Mouse (Mus musculus): Measurements from ENCODE around the gene 5730480H06Rik. TPM values are rescaled to one million over a fixed set of nuclear protein-coding genes. Genes with fewer than 3 reads are reported as not detected.

5730480H06Rik gene
- total RNA-seq (2015; ENCODE audit: low replicate concordance) (15.1 and 17.6 TPM in 2 replicates), total RNA-seq (2017; ENCODE audit: low replicate concordance) (3.9 TPM in 2 replicates)

DNA sequence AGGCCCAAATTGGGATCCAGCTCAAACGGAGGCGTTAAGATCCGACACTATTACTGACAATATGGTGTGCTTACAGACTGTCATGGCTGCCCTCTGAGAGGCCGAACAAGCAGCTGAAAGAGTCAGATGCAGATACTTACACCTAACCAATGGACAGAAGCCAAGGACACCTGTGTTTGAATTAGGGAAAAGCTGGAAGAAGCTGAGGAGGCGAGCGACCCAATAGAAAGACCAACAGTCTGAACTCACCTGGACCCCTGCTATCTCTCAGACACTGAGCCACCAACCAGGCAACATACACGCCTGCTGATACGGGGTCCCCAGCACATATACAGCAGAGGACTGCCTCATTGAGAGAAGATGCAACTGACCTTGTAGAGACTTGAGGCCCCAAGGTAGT is at the start of gene 5730480H06Rik:
5730480H06Rik (plus strand) TSS at position 301 of the 400 bp plus-strand sequence.
- no peak for ATAC-seq (replicated peaks; ENCODE audit: low FRiP score, poor library complexity, severe bottlenecking)

DNA sequence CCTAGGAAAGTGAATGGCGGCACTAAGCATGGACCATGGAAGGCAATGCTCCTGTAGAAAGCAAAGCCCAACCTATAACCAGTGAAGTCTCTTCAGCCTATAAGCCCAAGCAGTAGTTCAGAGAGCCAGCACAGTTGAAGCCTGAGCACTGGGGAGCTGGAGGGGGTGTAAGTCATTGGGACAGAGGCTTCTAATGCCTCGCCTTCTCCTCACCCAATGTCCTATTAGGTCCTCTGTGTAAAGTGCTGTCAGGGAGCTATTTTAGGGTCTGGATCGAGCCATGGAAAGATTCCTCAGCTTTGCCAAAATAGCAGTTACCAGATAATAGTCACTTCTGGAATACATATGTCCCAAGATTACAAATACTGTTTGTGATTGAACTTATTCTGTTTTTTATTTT is 26.6 kb upstream of the 5730480H06Rik start:
- ATAC-seq (replicated peaks; ENCODE audit: low FRiP score, poor library complexity, severe bottlenecking) = no peak

DNA sequence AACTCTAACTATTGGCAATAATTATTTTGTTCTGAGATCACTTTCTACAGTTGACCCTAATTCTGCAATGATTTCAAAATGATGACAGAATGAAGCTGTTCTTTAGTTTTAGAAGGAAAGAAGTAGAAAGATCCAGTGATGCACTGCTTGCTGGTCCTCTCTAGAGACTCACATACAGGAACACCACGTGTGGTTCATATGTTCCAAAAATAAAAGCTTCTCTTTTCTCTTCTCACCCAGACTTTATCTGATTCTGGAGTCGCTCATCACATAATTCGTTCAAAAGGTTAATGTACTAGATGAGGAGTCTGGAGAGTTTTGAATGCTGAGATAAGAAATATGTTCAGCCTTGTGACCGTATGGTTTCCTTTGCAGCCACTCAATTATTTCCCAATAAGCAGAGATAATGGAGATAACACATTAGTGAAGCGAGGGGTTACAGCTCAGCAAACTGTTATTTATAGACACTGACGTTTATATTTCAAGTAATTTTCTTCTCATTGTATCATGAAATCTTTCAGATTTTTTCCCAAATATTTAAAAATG is 12.6 kb upstream of the 5730480H06Rik start:
- ATAC-seq (replicated peaks; ENCODE audit: low FRiP score, poor library complexity, severe bottlenecking) = no peak

DNA sequence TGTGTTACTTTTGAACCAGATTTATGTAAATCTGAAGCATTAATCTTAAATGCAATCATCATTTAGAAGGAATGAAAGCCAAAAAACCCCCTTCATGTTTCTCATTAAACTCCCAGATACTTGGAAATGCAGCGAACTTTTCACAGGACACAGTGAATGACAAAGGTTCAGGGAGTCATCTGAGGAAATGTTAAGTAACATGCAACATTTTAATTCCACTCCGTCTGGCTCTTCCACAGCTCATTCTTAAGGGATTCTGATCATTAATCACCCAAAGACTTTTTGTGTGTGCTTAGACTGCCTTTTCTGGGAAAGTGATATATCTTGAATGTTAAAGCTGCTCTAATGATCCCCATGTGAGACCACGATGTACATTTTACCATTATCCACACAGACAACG is 7.2 kb upstream of the 5730480H06Rik start:
- ATAC-seq (replicated peaks; ENCODE audit: low FRiP score, poor library complexity, severe bottlenecking) = no peak

DNA sequence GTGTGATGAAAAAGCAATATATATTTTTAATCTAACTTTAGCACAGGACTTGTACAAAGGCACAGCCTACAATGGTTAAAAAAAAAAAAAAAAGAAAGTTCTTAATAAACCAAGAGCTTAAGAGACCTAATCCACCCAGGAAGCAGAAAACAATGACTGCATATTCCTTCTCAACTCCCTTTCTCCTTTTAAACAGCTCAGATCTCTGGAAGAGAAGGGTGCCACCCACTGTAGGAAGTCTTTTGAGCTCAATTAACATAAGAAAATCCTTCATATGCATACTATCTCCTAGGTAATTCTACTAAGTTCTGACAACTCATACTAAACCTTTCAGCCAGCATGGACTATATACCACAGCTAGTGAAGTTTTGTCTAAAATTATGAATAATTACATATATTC is 1.5 kb upstream of the 5730480H06Rik start:
- ATAC-seq (replicated peaks; ENCODE audit: low FRiP score, poor library complexity, severe bottlenecking) = no peak

DNA sequence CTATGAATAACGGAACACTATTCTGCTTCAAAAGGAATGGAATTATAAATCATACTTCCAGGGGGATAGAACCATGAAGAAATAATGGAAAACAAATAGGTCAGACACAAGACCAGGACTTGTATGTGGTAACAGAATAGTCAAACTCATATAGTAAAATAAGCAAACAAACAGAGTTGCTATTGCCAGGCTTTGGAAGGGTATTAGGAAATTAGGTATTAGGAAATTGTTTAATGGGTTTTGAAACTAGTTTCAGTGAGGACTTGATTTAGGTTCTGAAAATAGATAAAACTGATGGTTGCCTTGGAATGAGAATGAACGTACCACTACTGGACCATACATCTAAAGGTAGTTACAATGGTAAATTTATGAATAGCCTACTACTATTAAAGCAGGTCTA is 2.0 kb downstream of the 5730480H06Rik start:
- ATAC-seq (replicated peaks; ENCODE audit: low FRiP score, poor library complexity, severe bottlenecking) = no peak

DNA sequence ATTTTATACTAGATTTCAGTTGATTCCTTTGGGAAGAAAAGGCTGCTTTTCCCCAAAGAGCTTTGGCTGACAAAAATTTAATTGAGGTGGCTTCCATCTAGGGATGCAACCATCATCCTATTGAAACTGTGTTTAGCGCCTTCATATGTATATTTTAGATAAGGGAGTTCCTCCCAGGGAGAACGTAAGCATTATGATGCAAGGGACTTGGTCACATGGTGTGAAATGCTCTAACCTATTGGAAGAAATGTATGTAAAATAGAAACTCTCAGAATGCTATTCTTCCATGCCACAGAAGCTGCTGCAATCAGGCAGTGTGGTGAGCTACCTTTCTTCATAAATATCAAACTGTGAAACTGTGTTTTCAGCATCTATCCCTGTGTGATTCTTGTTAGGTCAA is 3.1 kb downstream of the 5730480H06Rik start:
- ATAC-seq (replicated peaks; ENCODE audit: low FRiP score, poor library complexity, severe bottlenecking) = no peak

DNA sequence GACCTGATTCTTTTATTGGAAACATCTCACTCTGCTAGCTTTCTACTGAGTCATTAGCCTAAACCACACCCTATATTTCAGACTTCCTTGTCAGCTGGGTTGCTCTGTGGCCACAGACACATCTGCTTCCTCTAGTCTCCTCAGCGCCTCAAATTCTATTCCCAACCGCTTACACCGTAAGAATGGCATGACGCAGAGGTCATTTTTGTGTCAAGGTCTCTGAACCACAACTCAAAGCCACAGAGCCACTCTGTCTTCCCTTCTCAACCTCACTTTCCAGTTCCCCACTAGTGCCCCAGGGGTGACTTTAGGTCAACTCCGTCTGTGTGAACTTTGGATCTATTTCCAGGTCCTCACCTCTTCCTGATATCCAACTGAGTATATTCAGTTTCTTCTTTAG is 3.7 kb downstream of the 5730480H06Rik start:
- no peak for ATAC-seq (replicated peaks; ENCODE audit: low FRiP score, poor library complexity, severe bottlenecking)

DNA sequence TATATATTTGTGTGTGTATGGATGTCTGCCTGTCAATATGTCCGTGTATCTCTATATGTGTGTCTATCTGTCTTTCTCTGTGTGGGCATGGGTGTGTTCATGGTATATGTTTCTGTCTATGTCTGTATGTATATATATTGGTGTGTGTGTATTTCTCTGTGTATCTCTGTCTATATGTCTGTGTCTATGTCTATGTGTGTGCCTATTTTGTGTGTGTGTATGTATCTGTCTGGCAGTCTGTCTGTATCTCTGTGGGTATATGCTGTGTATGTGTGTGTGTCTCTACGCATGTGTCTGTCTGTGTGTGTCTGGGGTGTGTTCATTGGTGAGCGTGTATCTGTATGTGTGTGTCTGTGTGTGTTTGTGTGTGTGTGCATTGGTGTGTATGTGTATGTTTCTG is 5.7 kb downstream of the 5730480H06Rik start:
- ATAC-seq (replicated peaks; ENCODE audit: low FRiP score, poor library complexity, severe bottlenecking) = no peak

DNA sequence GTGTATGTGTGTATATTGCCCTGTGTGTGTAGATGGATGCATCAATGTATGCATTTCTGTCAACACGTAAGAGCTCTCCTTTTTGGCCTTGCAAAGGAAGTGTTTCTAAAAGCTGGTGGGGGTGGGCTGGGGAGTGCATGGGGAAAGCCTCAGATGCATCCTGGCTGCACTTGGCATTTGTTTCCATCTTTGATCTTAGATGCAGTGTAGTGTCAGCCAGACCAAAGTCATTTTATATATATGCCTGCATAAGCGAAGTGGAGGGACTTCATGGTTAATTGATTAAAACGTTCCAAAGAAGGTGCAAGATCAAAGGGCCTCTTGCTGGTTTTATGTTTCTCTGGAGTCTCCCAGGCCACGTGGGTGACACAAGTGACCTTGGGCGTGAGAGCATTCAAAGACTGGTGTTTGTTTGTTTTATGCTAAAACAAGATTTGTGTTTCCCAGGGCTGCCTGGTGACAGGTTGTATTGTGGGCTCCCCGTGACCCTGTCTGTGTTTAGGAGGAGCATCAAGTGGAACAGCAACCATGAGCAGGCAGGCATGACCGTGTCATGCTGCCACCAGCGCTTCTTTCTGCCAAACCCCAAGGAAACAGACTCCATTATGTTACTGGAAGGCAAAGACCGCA is 6.2 kb downstream of the 5730480H06Rik start:
- ATAC-seq (replicated peaks; ENCODE audit: low FRiP score, poor library complexity, severe bottlenecking) = no peak

DNA sequence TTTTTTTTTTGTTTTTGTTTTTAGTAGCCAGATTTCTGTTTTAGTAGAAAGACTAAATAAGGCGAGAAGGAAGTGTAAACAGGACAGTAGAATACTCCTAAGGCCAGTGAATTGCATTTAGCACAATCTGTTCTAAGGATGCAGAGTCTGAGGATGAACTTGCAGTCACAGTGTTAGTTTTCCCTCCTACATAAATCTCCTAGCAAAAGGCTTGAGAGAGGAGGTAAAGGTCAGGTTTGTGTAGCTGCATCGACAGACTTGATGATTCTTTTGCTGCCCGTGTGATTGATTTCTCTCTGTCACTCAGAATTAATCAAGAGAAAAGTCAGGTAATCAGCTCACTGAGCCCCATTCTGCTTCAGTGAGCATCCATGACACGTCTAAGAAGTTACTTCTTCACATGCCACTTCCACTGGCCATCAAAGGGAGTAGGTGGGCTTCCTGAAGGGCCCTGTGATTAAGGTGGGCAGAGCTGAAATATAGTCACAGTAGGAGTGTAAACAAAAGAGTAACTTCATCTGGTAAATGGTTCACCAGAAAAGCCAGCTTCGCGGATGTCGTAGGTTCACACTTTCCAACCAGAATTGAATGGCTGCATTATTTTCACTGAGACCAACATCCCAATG is 13.2 kb downstream of the 5730480H06Rik start:
- no peak for ATAC-seq (replicated peaks; ENCODE audit: low FRiP score, poor library complexity, severe bottlenecking)

DNA sequence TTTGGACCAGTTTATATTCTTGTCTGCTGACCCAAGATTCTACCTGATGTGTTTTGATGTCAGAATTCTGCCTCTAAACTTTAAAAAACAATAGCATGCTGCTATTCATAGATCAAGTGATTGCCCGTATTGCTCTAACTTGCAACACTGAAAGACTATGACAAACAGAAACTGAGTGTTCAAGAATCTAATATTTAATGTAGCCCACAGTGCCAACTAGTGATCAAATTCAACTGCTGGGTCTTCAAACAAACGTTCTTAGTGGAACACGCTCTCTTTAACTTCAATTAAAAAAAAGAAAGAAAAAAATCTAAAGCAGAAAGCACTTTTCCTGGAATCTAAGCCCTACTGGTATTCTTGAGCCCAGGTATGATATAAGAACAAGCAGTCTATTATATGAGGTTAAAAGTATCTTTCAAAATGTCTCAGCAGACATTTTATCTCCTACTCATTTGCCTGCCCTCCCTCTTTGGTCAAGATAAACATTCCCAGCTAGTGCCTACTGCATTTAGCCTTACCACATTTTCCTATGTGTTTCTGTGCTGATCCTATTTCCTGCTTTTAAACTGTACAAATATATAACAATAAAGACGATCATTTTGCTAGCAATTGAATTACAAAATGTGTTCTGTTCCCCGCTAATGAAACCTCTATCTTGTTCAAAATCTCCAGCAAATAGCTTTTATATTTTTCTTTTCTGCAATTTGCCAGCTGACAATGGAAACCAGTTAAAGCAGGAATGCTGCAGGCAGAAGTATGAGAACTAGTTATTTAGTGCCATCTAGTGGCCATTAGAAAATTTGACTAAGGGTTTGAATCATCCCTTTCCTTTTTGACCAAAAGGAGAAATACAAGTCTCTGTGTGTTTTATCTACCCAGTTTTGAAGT is 17.6 kb downstream of the 5730480H06Rik start:
- ATAC-seq (replicated peaks; ENCODE audit: low FRiP score, poor library complexity, severe bottlenecking) = no peak

DNA sequence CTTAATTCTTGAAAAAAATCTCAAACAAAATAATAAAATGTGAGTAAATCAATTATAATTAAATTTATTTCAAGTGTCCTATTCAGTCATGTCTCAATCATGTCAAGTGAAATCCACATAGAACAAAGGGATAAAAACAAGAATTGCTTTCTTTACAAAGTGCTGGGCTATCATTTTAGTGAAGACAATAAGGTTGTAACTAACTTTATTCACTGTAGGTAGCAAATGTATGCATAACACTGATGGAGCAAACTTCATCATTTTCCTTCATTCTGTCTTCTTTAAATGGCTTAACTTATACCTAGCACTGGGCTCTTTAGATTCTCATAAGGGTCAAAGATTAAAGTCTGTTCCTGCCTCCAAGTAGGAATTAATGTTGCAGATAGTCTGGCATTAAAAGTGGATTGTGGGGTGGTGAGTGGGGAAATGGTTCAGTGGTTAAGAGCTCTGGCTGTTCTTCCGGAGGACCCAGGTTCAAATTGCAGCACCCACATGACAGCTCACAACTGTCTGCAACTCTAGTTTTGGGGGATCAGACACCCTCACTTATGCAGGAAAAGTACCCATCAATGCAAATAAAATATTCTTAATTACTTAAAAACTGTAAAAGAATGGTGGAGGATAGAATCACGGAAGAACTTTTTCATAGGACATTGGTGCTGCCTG is 18.4 kb downstream of the 5730480H06Rik start:
- ATAC-seq (replicated peaks; ENCODE audit: low FRiP score, poor library complexity, severe bottlenecking) = no peak

DNA sequence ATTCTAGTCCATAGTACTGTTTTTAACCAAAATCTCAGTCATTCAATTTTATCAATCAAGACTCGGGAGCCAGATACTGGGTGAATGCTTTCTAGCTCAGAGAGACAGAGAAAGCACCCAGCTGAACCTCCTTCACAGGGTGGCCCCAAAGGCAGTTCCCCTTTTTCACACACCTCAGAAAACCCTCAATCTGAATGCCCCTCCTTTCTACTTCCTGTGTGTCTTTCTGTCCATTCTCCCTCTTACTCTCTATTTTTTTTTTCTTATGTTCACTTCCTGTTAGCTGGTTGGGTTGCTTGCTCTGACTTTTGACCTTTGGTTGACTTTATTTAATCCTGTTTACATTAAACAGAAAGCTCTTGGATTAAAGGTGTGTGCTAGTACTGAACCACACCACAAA is 21.6 kb downstream of the 5730480H06Rik start:
- ATAC-seq (replicated peaks; ENCODE audit: low FRiP score, poor library complexity, severe bottlenecking) = no peak

DNA sequence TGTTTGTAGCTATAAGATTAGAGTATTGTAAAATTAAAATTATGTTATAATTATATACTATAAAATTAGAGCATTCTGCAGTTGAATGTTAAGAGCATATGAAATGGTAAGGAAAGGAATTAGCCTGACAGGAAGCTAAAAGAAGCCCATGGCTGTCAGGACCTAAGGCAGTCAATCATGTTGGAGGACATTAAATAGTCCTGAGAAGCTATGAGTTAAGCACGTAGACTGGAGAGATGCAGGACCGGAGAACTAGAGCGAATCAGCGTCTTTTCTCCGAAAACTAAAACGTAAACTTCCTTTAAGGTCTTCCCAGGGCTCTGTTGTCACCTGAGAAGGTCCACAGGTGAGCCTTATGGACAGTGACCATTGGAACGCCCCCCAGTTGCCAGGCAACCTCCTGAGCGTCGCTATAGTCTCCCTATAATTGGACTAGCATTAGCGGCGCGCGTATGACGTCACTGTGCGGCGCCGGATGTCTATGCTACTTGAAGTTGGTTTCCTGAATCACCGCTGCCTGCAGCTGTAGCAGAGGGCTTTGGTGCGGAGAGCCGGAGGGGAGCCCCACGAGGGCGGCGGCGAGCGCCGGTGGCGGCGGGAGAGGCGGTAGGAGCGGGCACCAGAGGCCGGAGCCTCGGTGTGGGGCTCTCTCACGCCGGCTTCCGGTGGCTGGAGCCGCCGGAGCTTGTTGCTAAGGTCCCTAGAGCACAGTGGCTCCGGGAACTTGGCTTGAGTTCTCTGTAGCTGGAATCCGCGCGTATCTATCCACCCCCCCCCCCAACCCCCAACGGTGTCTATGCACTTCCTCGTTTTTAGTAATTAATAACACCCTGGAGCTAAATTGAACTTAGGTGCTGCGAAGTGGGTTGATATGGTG is 44.4 kb downstream of the 5730480H06Rik start:
- peak; percentile 94 for ATAC-seq (replicated peaks; ENCODE audit: low FRiP score, poor library complexity, severe bottlenecking)

DNA sequence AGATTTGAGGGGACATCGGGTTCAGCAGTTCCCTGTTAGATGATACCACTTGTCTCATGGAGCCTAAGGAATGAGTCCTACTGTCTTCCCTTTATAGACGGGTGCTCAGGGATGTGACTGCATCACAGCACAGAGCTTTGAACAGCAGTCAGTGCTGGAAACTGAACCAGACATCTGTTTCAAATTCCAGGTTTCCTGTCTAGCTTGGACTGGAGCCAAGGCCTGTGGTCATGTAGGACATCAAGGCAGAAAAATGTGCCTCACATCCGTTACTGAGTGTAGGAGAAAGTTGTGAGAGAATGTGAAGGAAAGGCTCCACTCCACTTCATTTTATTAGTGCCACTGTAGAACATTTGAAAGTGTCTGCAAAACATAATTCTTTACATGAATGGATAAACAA is 74.7 kb downstream of the 5730480H06Rik start:
- ATAC-seq (replicated peaks; ENCODE audit: low FRiP score, poor library complexity, severe bottlenecking) = no peak

DNA sequence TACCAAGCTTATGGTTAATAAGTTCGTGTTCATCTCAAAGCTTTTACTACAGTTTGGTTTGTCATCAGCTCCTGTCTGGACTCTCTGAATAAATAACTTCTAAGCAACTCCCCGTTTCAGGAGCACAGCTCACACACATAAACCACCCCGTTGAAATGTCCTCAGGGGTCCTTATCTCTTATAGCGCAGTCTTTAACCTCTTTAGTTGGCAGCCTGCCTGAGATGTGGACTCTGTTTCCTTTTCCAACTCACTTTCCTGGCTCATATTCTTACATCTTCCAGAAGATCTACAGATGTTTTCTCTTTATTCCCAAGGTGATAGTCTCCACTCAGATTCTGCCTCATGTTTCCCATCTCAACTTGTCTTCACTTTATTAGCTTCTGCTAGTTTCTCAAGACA is 80.5 kb downstream of the 5730480H06Rik start:
- no peak for ATAC-seq (replicated peaks; ENCODE audit: low FRiP score, poor library complexity, severe bottlenecking)

DNA sequence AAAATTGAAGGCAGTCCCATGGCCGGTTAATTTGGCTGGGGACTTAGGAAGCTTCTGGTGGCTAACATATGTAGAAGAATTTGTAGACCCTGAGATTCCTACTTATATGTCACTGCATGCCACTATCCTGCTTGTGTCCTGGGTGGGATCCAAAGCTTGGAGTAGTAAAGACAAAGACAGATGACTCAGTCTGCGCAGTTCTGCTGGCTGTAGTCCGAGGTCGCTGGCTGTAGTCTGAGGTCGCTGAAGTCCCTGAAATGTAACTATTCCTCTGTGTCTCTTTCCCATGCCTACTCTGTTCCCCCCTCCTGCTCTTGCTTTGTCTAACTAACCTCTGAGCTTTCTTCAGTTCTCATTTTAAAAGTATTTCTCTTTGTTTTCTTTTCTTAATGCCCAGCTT is 82.6 kb downstream of the 5730480H06Rik start:
- ATAC-seq (replicated peaks; ENCODE audit: low FRiP score, poor library complexity, severe bottlenecking) = no peak

DNA sequence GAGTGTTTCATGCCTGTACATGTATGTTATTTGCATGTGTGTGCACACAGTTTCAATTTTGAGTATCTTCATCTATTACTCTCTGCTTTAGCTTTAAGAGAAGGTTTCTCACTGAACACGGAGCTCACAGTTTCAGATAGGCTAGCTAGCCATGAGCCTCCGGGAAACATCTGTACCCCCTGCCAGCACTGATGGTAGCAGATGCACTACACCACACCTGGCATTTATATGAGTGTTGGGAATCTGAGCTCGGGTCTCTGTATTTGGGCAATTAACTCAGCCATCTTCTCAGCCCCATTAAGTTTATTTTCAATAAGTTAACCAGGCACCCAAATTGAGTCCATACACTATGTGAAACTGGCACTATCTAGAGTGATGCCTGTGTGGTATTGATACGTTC is 83.7 kb downstream of the 5730480H06Rik start:
- ATAC-seq (replicated peaks; ENCODE audit: low FRiP score, poor library complexity, severe bottlenecking) = no peak

Measured in erythroid progenitor cell, adult 5-6 weeks (primary cell).